Mouse (Mus musculus) myocyte (in vitro differentiated cells): ENCODE data around the gene Wwox. TPM values are rescaled to one million over a fixed set of nuclear protein-coding genes. Genes with fewer than 3 reads are reported as not detected.

Experiments used
- H3K27me3 ChIP-seq: one replicate; pipeline ENCODE4 v1.6.1; 2011; ENCODE audit not compliant: control insufficient read depth, insufficient read depth, insufficient read length
- H3K36me3 ChIP-seq: one replicate; pipeline ENCODE4 v1.6.1; 2011; ENCODE audit not compliant: control insufficient read depth, insufficient read depth
- H3K4me2 ChIP-seq: one replicate; pipeline ENCODE4 v1.6.1; 2011; ENCODE audit warnings: low read depth, control low read depth
- H3K4me3 ChIP-seq: one replicate; pipeline ENCODE4 v1.5.1; 2011; ENCODE audit warnings: mild to moderate bottlenecking, control low read depth, moderate library complexity
- H3K79me2 ChIP-seq: one replicate; pipeline ENCODE4 v1.6.1; 2011; ENCODE audit not compliant: control insufficient read depth, insufficient read depth
- H3ac ChIP-seq: one replicate; pipeline ENCODE4 v1.6.1; 2011; ENCODE audit not compliant: control insufficient read depth, insufficient read length
- CEBPB ChIP-seq: IDR thresholded peaks from 2 replicates; pipeline ENCODE4 v1.6.1; 2011; ENCODE audit warnings: mild to moderate bottlenecking, moderate library complexity; ENCODE audit not compliant: poor library complexity, insufficient read depth, severe bottlenecking
- E2F4 ChIP-seq: IDR thresholded peaks from one replicate; pipeline ENCODE4 v1.6.1; 2011; ENCODE audit warnings: mild to moderate bottlenecking, control low read depth, moderate library complexity; ENCODE audit not compliant: insufficient read depth
- MAX ChIP-seq: IDR thresholded peaks from one replicate; pipeline ENCODE4 v1.6.1; 2011; ENCODE audit warnings: low read depth, mild to moderate bottlenecking, control low read depth
- MYOD1 ChIP-seq, 3 experiments: IDR thresholded peaks; one replicate each; pipeline ENCODE4 v1.6.1; 2011; ENCODE audit warnings: control low read depth in 2 of 3, low read depth in 2 of 3, mild to moderate bottlenecking in 2 of 3, moderate library complexity in 1 of 3; ENCODE audit not compliant: insufficient read length in 2 of 3, control insufficient read depth in 1 of 3
- MYOG ChIP-seq, 3 experiments: IDR thresholded peaks; one replicate each; pipeline ENCODE4 v1.6.1; 2011; ENCODE audit warnings: control low read depth in 2 of 3, low read depth in 2 of 3, mild to moderate bottlenecking in 2 of 3; ENCODE audit not compliant: insufficient read length in 2 of 3, control insufficient read depth in 1 of 3, insufficient read depth in 1 of 3
- POLR2A ChIP-seq: IDR thresholded peaks from one replicate; pipeline ENCODE4 v1.6.1; 2011; ENCODE audit warnings: low read depth, mild to moderate bottlenecking, control low read depth, moderate library complexity; ENCODE audit not compliant: insufficient read length
- POLR2AphosphoS2 ChIP-seq: IDR thresholded peaks from one replicate; pipeline ENCODE4 v1.6.1; 2011; ENCODE audit warnings: low read depth, control low read depth; ENCODE audit not compliant: insufficient read length
- REST ChIP-seq: IDR thresholded peaks from one replicate; pipeline ENCODE4 v1.6.1; 2011; ENCODE audit warnings: mild to moderate bottlenecking, control low read depth, moderate library complexity; ENCODE audit not compliant: insufficient read depth, insufficient read length
- SRF ChIP-seq: IDR thresholded peaks from one replicate; pipeline ENCODE4 v1.6.1; 2011; ENCODE audit warnings: low read depth; ENCODE audit not compliant: control insufficient read depth, insufficient read length
- TCF12 ChIP-seq: IDR thresholded peaks from one replicate; pipeline ENCODE4 v1.6.1; 2011; ENCODE audit warnings: mild to moderate bottlenecking, control low read depth; ENCODE audit not compliant: poor library complexity, insufficient read depth, severe bottlenecking
- TCF3 ChIP-seq: IDR thresholded peaks from one replicate; pipeline ENCODE4 v1.6.1; 2011; ENCODE audit warnings: low read depth, control low read depth; ENCODE audit not compliant: insufficient read length
- USF1 ChIP-seq: IDR thresholded peaks from one replicate; pipeline ENCODE4 v1.6.1; 2011; ENCODE audit warnings: low read depth, mild to moderate bottlenecking, control low read depth, moderate library complexity
- polyA plus RNA-seq: library from polyadenylated mRNA; unstranded; fragments of >200 nt; fragmentation: generic; extraction: Trizol; gene quantifications from one replicate; pipeline ENCODE4 v1.2.1, GENCODE M21; 2012; ENCODE audit warnings: missing spikeins

Wwox gene
- polyA plus RNA-seq, 1 experiment = 8.6 TPM

GRCm38 (mm10) chr8:114941644-114942043, 502.2 kb downstream of the Wwox start:
- Histone ChIP-seq H3K4me3 (no peak overlapping the region), H3K79me2 (no peaks in the 10 kb centered on the region), H3ac (no peak overlapping the region), H3K4me2 (no peak overlapping the region), H3K27me3 (no peaks in the 10 kb centered on the region), H3K36me3 (no peaks in the 10 kb centered on the region)
- TF ChIP-seq CEBPB (no peak), SRF (no peak), MYOD1 (IDR thresholded peaks at IDR 0.05; ENCODE audit: control insufficient read depth in 1 of 3, insufficient read length in 2 of 3, low read depth in 2 of 3) (no peak), USF1 (no peak), MAX (no peak), REST (no peak), POLR2AphosphoS2 (no peak), E2F4 (no peak), POLR2A (no peak), TCF12 (no peak), TCF3 (no peak), MYOG (IDR thresholded peaks at IDR 0.05; ENCODE audit: control insufficient read depth in 1 of 3, insufficient read depth in 1 of 3, insufficient read length in 2 of 3, low read depth in 2 of 3) (no peak)

- Histone ChIP-seq H3K79me2 (no peaks in the 10 kb centered on the region), H3K36me3 (no peaks in the 10 kb centered on the region), H3K4me3 (no peak overlapping the region), H3ac (no peak overlapping the region), H3K4me2 (no peak overlapping the region), H3K27me3 (no peaks in the 10 kb centered on the region)
- TF ChIP-seq TCF12 (no peak), E2F4 (no peak)
Measured at GRCm38 (mm10) chr8:114947921-114948320, 508.5 kb downstream of the Wwox start.

GRCm38 (mm10) chr8:114956377-114957168, 517.1 kb downstream of the Wwox start:
- Histone ChIP-seq H3K4me2 (no peak overlapping the region), H3K79me2 (no peaks in the 10 kb centered on the region), H3ac (no peak overlapping the region), H3K36me3 (no peaks in the 10 kb centered on the region), H3K27me3 (no peaks in the 10 kb centered on the region), H3K4me3 (no peak overlapping the region)
- TF ChIP-seq MAX (no peak), POLR2A (no peak), TCF12 (no peak), POLR2AphosphoS2 (no peak), SRF (no peak), MYOD1 (IDR thresholded peaks at IDR 0.05; ENCODE audit: control insufficient read depth in 1 of 3, insufficient read length in 2 of 3, low read depth in 2 of 3) (no peak), USF1 (no peak), TCF3 (no peak), CEBPB (no peak), E2F4 (no peak), MYOG (IDR thresholded peaks at IDR 0.05; ENCODE audit: control insufficient read depth in 1 of 3, insufficient read depth in 1 of 3, insufficient read length in 2 of 3, low read depth in 2 of 3) (no peak), REST (no peak)

- H3K4me3 ChIP-seq = no peak overlapping the region
- H3ac ChIP-seq = no peak overlapping the region
- H3K79me2 ChIP-seq = no peaks in the 10 kb centered on the region
- TF ChIP-seq MYOD1 (IDR thresholded peaks at IDR 0.05; ENCODE audit: control insufficient read depth in 1 of 3, insufficient read length in 2 of 3, low read depth in 2 of 3) (no peak), E2F4 (no peak)
- H3K27me3 ChIP-seq = no peaks in the 10 kb centered on the region
- no peak overlapping the region for H3K4me2 ChIP-seq
- H3K36me3 ChIP-seq = no peaks in the 10 kb centered on the region
Measured at GRCm38 (mm10) chr8:114958437-114959107, 519.1 kb downstream of the Wwox start.

GRCm38 (mm10) chr8:114959406-114959805, 520.0 kb downstream of the Wwox start:
- Histone ChIP-seq H3K4me3 (no peak overlapping the region), H3K36me3 (no peaks in the 10 kb centered on the region)
- TF ChIP-seq MYOG (IDR thresholded peaks at IDR 0.05; ENCODE audit: control insufficient read depth in 1 of 3, insufficient read depth in 1 of 3, insufficient read length in 2 of 3, low read depth in 2 of 3) (no peak), SRF (no peak), POLR2AphosphoS2 (no peak), POLR2A (no peak), REST (no peak), USF1 (no peak), E2F4 (no peak), MYOD1 (IDR thresholded peaks at IDR 0.05; ENCODE audit: control insufficient read depth in 1 of 3, insufficient read length in 2 of 3, low read depth in 2 of 3) (no peak), TCF3 (no peak), MAX (no peak), CEBPB (no peak), TCF12 (no peak)

More at GRCm38 (mm10) chr8:114959406-114959805, 520.0 kb downstream of the Wwox start:
- Histone ChIP-seq H3K79me2 (no peaks in the 10 kb centered on the region), H3K4me2 (no peak overlapping the region), H3ac (no peak overlapping the region), H3K27me3 (no peaks in the 10 kb centered on the region)
